Mouse (Mus musculus) intestine, postnatal 0 days (tissue): ENCODE measurements at regions not wholly inside any gene's neighbourhood (a gene's known extent, or its start where the extent isn't known, plus 50 kb on each side); places are given as distances from the start of the nearest gene placed in this dataset.

ENCODE experiments used
- ATAC-seq: fragments of 200-750 bp; cut with Nextera tagmentation; 2 replicates; pipeline ENCODE4 v1.8.0; 2017; ENCODE audit warnings: mild to moderate bottlenecking, moderate TSS enrichment, moderate library complexity
- H3K27ac ChIP-seq: fragments of 300-500 bp; sonication (generic); 2 replicates; pipeline ENCODE4 v1.5.1; 2014; ENCODE audit warnings: mild to moderate bottlenecking, low read depth, low read length, moderate library complexity
- H3K27me3 ChIP-seq: fragments of 300-500 bp; sonication (generic); replicated peaks from 2 replicates; pipeline ENCODE4 v1.6.1; 2014; ENCODE audit warnings: low read length, mixed read lengths; ENCODE audit not compliant: control insufficient read depth, insufficient read depth
- H3K36me3 ChIP-seq: fragments of 300-500 bp; sonication (generic); 2 replicates; pipeline ENCODE4 v1.6.1; 2014; ENCODE audit warnings: mild to moderate bottlenecking, moderate library complexity; ENCODE audit not compliant: control insufficient read depth, insufficient read depth
- H3K4me1 ChIP-seq: fragments of 300-500 bp; sonication (generic); replicated peaks from 2 replicates; pipeline ENCODE4 v1.6.1; 2014; ENCODE audit warnings: antibody characterized with exemption, low read length, mixed read lengths; ENCODE audit not compliant: control insufficient read depth, insufficient read depth
- H3K4me2 ChIP-seq: fragments of 300-500 bp; sonication (generic); replicated peaks from 2 replicates; pipeline ENCODE4 v1.6.1; 2014; ENCODE audit warnings: low read depth, mild to moderate bottlenecking, moderate library complexity
- H3K4me3 ChIP-seq: fragments of 300-500 bp; sonication (generic); 2 replicates; pipeline ENCODE4 v1.5.1; 2014; ENCODE audit warnings: low read depth, low read length
- H3K9ac ChIP-seq: fragments of 300-500 bp; sonication (generic); 2 replicates; pipeline ENCODE4 v1.6.1; 2014; ENCODE audit warnings: mild to moderate bottlenecking, low read depth, low read length
- H3K9me3 ChIP-seq: fragments of 300-500 bp; sonication (generic); 2 replicates; pipeline ENCODE4 v1.6.1; 2016; ENCODE audit warnings: mixed run types; ENCODE audit not compliant: control insufficient read depth
- CTCF ChIP-seq: sonication (generic); IDR thresholded peaks from 2 replicates; pipeline ENCODE4 v1.5.1; 2016; ENCODE audit warnings: low read depth, mild to moderate bottlenecking, control low read depth, antibody characterized with exemption, moderate library complexity
- WGBS: fragments of 180-500 bp; shearing (Covaris S2); extraction: QIAGEN DNeasy Blood & Tissue Kit; methylation state at CpG from one replicate; pipeline ENCODE4 v1.1.7; 2014; 5-methylcytosine and 5-hydroxymethylcytosine counted together

DNA sequence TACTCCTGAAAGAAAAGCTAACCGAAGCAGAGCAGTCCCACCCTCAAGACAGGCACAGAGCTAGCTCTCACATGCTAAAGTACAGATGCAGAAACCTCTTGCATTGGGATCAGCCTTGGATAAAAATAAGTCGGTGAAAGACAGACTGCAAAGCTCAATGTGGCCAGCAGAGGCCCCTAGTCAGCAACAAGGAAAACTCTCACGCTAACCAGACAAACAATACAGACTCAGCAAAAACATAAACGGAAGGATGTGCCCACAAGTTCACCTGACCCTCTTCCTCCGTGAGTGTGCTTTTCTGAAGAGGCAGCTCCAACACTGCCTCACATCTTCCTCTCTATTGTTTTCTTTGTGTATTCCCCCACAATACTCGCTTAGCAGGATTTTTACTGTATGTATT is 77.8 kb downstream of the Rpia start:
- TF ChIP-seq CTCF, result peak; percentile 84
- Histone ChIP-seq H3K9me3 (no peaks in the 10 kb centered on the region), H3K4me2 (peak overlapping the region; percentile 48), H3K27me3 (no peaks in the 10 kb centered on the region), H3K9ac (no peak overlapping the region), H3K36me3 (no peaks in the 10 kb centered on the region), H3K27ac (no peak overlapping the region), H3K4me1 (no peaks in the 10 kb centered on the region), H3K4me3 (no peak overlapping the region)
- WGBS, result 10% methylated on average over 6 of the region's 6 CpGs
- ATAC-seq, result no peak

DNA sequence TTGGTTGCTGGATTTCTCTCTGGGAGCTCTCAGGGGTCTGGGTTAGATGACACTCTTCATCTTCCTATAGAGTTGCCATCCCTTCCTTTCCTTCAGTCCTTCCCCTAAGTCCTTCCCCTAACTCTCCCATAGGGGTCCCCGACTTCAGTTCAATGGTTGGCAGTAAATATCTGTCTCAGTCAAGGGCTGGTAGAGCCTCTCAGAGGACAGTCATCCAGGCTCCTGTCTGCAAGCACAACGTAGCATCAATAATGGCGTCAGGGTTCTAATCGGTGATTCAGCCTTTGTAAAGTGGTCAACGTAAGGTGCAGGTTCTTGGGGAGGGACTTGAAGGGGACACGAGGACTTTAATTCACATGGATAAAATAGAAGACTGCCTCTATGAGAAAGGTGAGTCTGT is 78.4 kb downstream of the Rpia start:
- Histone ChIP-seq H3K4me2 (no peak overlapping the region), H3K27me3 (no peaks in the 10 kb centered on the region), H3K9ac (no peak overlapping the region), H3K27ac (no peak overlapping the region), H3K36me3 (no peaks in the 10 kb centered on the region), H3K4me1 (no peaks in the 10 kb centered on the region), H3K4me3 (no peak overlapping the region), H3K9me3 (no peaks in the 10 kb centered on the region)
- no peak for TF ChIP-seq CTCF
- ATAC-seq, result no peak
- WGBS, result 78% methylated on average over 6 of the region's 6 CpGs

DNA sequence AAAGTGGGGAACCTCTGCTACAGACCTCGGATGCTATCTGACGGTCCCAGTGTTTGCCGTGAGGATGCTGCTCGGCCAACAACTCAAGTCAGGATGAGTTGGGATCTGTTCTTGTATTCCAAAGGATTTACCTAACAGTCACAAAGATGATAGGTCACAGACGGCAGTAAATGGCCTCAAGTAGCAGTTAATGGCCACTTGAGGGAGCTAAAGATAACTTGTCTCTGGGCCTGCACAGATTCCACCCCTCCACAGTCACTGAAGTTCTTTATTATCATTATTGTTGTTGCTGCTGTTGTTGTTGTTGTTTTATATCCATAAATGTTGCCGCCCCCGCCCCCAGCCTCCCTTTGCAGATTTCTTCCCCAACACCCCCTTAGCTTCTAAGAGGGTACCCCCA is 78.9 kb downstream of the Rpia start:
- Histone ChIP-seq H3K27ac (no peak overlapping the region), H3K27me3 (no peaks in the 10 kb centered on the region), H3K4me3 (no peak overlapping the region), H3K9me3 (no peaks in the 10 kb centered on the region), H3K9ac (no peak overlapping the region), H3K4me1 (no peaks in the 10 kb centered on the region), H3K36me3 (no peaks in the 10 kb centered on the region), H3K4me2 (no peak overlapping the region)
- TF ChIP-seq CTCF, result peak; percentile 73
- 41% methylated on average over 7 of the region's 7 CpGs for WGBS
- ATAC-seq, result no peak

- Histone ChIP-seq H3K9ac (no peak overlapping the region), H3K9me3 (no peaks in the 10 kb centered on the region), H3K27me3 (no peaks in the 10 kb centered on the region), H3K4me1 (no peaks in the 10 kb centered on the region), H3K36me3 (no peaks in the 10 kb centered on the region), H3K4me2 (peak overlapping the region; percentile 38), H3K4me3 (no peak overlapping the region), H3K27ac (peak overlapping the region; percentile 21)
- 9% methylated on average over 7 of the region's 7 CpGs for WGBS
- ATAC-seq, result peak; percentile 93
- peak; percentile 93 for TF ChIP-seq CTCF
Measured at GRCm38 (mm10) chr6:70709338-70710055, 82.5 kb downstream of the Rpia start.

- Histone ChIP-seq H3K9ac (no peak overlapping the region), H3K36me3 (no peaks in the 10 kb centered on the region), H3K27ac (no peak overlapping the region), H3K4me1 (no peaks in the 10 kb centered on the region), H3K9me3 (no peaks in the 10 kb centered on the region), H3K4me3 (no peak overlapping the region), H3K27me3 (no peaks in the 10 kb centered on the region), H3K4me2 (no peak overlapping the region)
- no peak for TF ChIP-seq CTCF
- ATAC-seq, result no peak
- 98% methylated on average over 26 of the region's 26 CpGs for WGBS
Measured at GRCm38 (mm10) chr6:70695596-70695995, 96.4 kb downstream of the Rpia start.
